Mouse (Mus musculus): ENCODE data around the gene Olfr1303.

Olfr1303 gene

GRCm38 (mm10) chr2:111820240-111820639 lies at the start of gene Olfr1303:
Gene Olfr1303, minus strand, starts transcription at chr2:111820340.
- DNase-seq (ENCODE audit: low spot score in 2 of 2): no peak

- no peak for DNase-seq (ENCODE audit: low spot score in 2 of 2)
Measured at GRCm38 (mm10) chr2:111812936-111813335, 7.2 kb downstream of the Olfr1303 start.

GRCm38 (mm10) chr2:111777129-111777528 lies 43.0 kb downstream of the Olfr1303 start, which contains the start of gene Olfr1302:
Gene Olfr1302, plus strand, starts transcription at chr2:111777429.
- DNase-seq (ENCODE audit: low spot score in 2 of 2): no peak

Measured in right cerebral cortex, postnatal 10 days (tissue).